Mouse (Mus musculus) cortical plate, adult 2 months (tissue): ENCODE results near the gene Krt24. TPM values are rescaled to one million over a fixed set of nuclear protein-coding genes. Genes with fewer than 3 reads are reported as not detected.

Source experiments
- H3K27ac ChIP-seq: fragments of 200-500 bp; 2 replicates; pipeline ENCODE4 v1.5.1; 2012; ENCODE audit warnings: low read length, control low read depth, inconsistent platforms; ENCODE audit not compliant: insufficient read depth
- H3K4me1 ChIP-seq: fragments of 200-500 bp; 2 replicates; pipeline ENCODE4 v1.6.1; 2011; ENCODE audit warnings: low read length; ENCODE audit not compliant: control insufficient read depth, insufficient read depth
- H3K4me3 ChIP-seq: fragments of 200-500 bp; 2 replicates; pipeline ENCODE4 v1.5.1; 2011; ENCODE audit warnings: mild to moderate bottlenecking, low read length, control low read depth; ENCODE audit not compliant: insufficient read depth
- CTCF ChIP-seq: fragments of 200-500 bp; IDR thresholded peaks from 2 replicates; pipeline ENCODE4 v1.5.1; 2011; ENCODE audit warnings: mild to moderate bottlenecking, control low read depth, low read length; ENCODE audit not compliant: insufficient read depth; ENCODE audit errors: extremely low read depth
- POLR2A ChIP-seq: fragments of 200-500 bp; IDR thresholded peaks from 2 replicates; pipeline ENCODE4 v1.6.1; 2011; ENCODE audit warnings: mild to moderate bottlenecking, low read length, control low read depth; ENCODE audit not compliant: insufficient read depth; ENCODE audit errors: extremely low read depth
- polyA plus RNA-seq: library from polyadenylated mRNA; depleted of rRNA; stranded (reverse); fragments of >200 nt; gene quantifications from 2 replicates; pipeline ENCODE4 v1.2.3, GENCODE M21; 2012

Gene Krt24
- polyA plus RNA-seq, 1 experiment, result not detected

DNA sequence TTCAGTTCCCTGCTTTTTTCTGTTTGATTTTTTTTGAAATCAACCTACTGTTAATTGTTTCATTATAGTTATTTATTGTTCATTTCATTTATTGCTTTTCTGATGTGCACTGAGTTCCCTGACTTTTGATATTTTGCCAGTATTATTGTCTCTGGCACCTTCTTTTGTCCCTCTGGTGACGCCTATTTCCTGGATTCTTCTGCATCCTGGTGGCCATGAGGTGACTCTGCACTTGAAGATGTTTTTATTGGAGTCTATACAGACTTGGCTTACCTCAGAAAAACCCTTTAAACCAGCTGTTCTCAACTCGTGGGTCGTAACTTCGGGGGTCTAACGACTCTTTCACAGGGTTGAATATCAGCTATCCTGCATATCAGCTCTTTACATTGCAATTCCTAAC, 10.0 kb upstream of the Krt24 start:
- no peak overlapping the region for H3K27ac ChIP-seq
- TF ChIP-seq CTCF (peak; percentile 28), POLR2A (no peak)
- no peak overlapping the region for H3K4me3 ChIP-seq

GRCm38 (mm10) chr11:99292846-99293245, 7.8 kb upstream of the Krt24 start:
- peak; percentile 70 for TF ChIP-seq CTCF
- TF ChIP-seq POLR2A, result no peak
- Histone ChIP-seq H3K4me1 (no peaks in the 10 kb centered on the region), H3K4me3 (no peak overlapping the region), H3K27ac (no peak overlapping the region)

More for the DNA sequence above, 10.0 kb upstream of the Krt24 start:
- no peaks in the 10 kb centered on the region for H3K4me1 ChIP-seq

GRCm38 (mm10) chr11:99284011-99284410, 1.1 kb downstream of the Krt24 start:
- no peak for TF ChIP-seq POLR2A
- TF ChIP-seq CTCF, result no peak
- Histone ChIP-seq H3K27ac (no peak overlapping the region), H3K4me3 (no peak overlapping the region), H3K4me1 (no peaks in the 10 kb centered on the region)

- no peak overlapping the region for H3K27ac ChIP-seq
- TF ChIP-seq POLR2A (no peak), CTCF (no peak)
- no peaks in the 10 kb centered on the region for H3K4me1 ChIP-seq
Observed at GRCm38 (mm10) chr11:99283334-99283733, 1.7 kb downstream of the Krt24 start.

DNA sequence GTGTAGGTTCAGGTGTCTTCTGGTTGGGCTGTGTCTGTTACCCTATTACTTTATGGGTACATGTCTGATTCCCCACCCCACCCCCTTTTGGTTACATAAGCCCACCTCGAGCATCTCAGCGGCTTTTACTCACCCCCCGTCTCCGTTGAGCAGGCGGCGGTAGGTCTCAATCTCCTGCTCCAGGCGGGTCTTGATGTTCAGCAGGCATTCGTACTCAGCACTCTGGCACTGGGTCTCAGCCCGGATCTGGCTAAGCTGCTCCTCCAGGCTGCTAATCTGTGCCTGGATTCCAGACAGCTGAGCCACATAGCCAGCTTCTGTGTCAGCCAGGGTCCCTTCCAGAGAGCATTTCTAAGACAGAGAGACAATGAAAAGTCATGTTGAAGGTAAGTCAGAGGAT, 3.9 kb downstream of the Krt24 start:
- no peak overlapping the region for H3K4me3 ChIP-seq
- no peaks in the 10 kb centered on the region for H3K4me1 ChIP-seq
- no peak for TF ChIP-seq POLR2A
- TF ChIP-seq CTCF, result no peak
- H3K27ac ChIP-seq, result no peak overlapping the region

More at GRCm38 (mm10) chr11:99283334-99283733, 1.7 kb downstream of the Krt24 start:
- H3K4me3 ChIP-seq, result no peak overlapping the region

DNA sequence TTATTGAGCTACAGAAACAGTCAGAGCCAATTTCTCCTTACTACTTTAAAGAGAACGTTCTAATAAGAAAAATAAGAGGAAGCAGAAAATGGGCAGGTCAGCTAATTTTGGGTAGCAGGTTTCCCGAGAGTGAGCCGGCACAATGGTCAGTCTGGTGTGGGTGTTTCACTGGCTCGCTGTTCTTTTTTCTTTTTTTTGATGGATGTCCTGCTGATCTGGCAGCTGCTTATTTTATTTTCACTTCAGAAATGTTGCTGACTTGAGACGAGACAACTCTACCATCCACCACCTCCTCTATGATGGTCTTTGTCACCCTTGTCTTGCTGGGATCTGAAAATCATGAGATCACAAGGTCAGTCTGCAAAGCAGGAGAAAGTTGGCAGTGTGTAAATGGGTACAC, 5.1 kb downstream of the Krt24 start:
- no peaks in the 10 kb centered on the region for H3K4me1 ChIP-seq
- TF ChIP-seq CTCF (no peak), POLR2A (no peak)
- H3K4me3 ChIP-seq, result no peak overlapping the region
- no peak overlapping the region for H3K27ac ChIP-seq

DNA sequence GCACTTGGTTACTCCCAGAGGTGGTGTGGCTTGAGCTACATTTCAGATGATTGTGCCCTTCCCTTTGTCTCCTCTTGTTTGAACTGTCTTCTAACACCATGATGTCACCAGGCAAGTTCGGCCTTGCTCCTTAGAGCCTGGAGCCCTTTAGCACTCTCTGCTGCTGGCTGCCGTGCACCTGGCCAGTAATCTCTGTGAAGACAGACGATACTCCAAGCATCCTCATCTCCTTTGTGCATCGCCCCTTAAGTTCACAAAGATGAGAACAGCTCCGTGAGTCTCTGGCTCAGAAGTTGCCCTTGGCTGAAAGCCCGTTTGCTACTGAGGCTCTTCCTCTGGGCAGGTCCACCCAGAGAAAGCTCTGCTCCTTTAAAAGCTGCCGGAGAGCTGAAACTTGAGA, 8.3 kb downstream of the Krt24 start:
- Histone ChIP-seq H3K4me3 (no peak overlapping the region), H3K4me1 (no peaks in the 10 kb centered on the region), H3K27ac (no peak overlapping the region)
- TF ChIP-seq POLR2A (no peak), CTCF (no peak)

- Histone ChIP-seq H3K27ac (no peak overlapping the region), H3K4me3 (no peak overlapping the region), H3K4me1 (no peaks in the 10 kb centered on the region)
- TF ChIP-seq POLR2A (no peak), CTCF (no peak)
Observed at GRCm38 (mm10) chr11:99275624-99276023, 9.4 kb downstream of the Krt24 start.

GRCm38 (mm10) chr11:99272721-99273120, 12.3 kb downstream of the Krt24 start:
- Histone ChIP-seq H3K4me1 (no peaks in the 10 kb centered on the region), H3K27ac (no peak overlapping the region)
- TF ChIP-seq CTCF (no peak), POLR2A (no peak)

DNA sequence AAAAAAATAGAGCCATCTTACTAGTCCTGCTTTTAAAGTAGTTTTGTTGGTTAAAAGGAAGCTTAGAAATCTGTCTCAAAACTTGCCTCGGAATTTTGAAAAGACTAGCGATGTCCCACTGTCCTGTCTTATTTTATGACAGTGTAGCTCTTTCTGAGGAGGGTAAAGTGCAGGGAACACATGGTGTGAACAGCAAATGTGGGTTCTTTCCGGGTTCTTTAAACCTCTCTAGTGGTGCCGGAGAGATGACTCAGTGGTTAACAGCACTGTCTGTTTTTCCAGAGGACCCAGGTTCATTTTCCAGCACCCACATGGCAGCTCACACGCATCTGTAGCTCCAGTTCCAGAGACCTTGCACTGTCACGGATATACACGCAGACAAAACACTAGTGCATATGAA, 15.9 kb downstream of the Krt24 start:
- Histone ChIP-seq H3K27ac (no peak overlapping the region), H3K4me3 (no peak overlapping the region), H3K4me1 (peaks cover 3% of the 10 kb centered on the region; the same call in 1 of the 2 replicates)
- TF ChIP-seq CTCF, result no peak

More at GRCm38 (mm10) chr11:99272721-99273120, 12.3 kb downstream of the Krt24 start:
- H3K4me3 ChIP-seq, result no peak overlapping the region
